Mouse (Mus musculus) spleen, embryonic (tissue): Measurements from ENCODE around the gene Tjp1.

Source experiments
- CTCF ChIA-PET: fragments of 350-600 bp; sonication (Branson Sonifier 250); formaldehyde crosslinking; loops from one replicate; lab custom pipeline; 2022; lab: Charles Lee

Gene Tjp1

DNA sequence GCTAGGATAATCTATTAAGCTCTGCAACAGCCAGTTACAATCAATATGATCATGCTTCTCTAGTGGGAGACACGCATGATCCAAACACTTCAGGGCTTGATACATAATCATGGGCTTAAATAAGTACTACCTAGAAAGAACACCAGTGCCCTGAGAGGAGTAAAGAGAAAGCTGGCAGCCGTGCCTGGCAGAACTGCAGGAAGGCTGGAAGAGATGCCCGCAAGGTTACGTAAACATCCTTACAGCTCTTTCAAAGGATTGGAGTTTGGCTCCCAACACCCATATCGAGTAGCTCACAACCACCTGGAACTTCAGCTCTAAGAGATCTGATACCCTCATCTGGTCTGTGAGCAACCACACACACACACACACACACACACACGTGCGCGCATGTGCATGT lies 167.8 kb downstream of the Tjp1 start:
- CTCF ChIA-PET: no interaction called here

DNA sequence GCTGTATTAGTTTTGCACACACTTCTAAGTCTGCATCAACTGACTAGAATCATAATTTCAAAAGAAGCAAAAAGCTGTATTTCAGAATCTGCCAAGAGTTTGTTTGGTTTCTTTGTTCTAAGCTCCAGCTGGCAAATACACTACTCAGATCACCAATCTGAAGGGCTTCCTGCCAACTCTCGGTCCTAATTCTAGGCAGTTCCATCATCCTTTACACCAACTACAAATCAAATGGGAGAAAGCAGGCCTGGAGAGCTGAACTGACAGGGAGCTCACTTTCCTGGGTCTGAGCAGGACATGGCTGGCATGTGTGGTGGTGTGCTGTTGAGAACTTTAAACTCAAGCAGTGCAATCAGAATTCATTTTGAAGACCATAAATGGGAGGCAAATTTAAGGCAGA lies 170.0 kb downstream of the Tjp1 start:
- CTCF ChIA-PET: no interaction called here

DNA sequence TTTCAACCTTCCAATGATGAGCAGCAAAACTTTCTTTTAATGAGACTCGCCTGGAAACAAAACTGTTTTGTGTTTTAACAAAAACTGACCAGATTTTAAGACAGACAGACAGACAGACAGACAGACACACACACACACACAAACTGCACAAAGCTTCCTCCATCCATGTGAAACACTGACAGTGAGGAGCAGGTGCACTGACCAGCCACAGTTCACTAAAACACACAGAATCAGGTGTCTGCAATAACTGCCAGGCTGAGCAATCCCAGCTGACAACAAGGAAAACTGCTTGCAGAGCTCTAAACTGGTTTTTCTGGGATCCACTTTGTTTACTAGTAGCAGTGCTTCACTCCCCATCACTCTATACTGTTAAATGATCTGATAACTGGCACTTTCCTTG lies 171.4 kb downstream of the Tjp1 start:
- CTCF ChIA-PET: no interaction called here

DNA sequence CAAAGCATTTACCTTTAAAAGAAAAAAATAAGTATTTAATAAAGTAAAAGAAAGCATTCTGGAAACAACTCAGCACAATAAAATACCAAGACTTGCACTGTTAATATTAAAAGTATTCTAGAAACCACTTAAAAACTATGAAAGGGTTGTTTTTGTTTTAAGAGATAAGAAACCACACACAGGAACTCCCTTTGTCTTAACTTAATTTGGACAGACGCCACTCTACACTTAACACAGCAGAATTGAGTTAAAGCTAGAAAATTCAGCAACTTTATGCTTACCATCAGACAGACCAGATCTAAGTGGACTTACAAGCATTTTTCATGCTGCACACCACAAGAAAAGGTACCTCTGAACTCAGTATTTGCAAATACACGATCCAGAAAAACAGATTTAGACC lies 172.7 kb downstream of the Tjp1 start:
- CTCF ChIA-PET: no interaction called here

DNA sequence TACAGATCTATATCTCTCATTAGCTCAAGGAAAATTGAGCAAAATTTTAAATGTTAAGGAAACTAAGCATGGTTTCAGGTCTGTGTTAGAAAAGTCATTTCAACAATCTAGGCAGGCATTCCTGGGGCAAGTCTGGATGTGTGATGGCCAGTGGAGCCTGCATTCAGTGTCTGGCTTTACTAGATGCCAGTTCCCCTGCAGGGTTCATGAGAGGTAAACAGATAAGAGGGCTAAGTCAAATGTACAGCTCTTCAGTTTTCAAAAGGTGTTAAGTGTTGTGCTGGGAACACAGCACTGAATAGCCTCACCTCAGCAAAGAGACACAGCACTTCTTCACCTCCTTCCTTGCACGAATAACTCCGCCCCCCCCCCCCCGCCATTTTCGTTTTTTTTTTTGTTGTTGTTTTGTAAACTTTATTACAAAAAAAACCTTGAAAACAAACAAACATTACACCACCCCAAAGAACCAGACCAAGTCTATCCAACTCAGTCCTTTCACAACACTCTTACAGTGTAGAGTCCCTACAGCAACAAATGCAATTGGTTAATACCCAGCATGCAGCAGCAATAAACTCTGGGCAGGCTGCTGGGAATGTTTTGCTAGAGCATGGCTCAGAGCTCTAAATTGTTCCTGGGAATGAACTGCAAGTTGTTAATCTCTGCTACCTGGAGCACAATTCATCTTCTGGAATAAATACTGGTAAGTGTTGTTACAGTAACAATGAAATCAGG lies 177.1 kb downstream of the Tjp1 start:
- CTCF ChIA-PET: no interaction called here

DNA sequence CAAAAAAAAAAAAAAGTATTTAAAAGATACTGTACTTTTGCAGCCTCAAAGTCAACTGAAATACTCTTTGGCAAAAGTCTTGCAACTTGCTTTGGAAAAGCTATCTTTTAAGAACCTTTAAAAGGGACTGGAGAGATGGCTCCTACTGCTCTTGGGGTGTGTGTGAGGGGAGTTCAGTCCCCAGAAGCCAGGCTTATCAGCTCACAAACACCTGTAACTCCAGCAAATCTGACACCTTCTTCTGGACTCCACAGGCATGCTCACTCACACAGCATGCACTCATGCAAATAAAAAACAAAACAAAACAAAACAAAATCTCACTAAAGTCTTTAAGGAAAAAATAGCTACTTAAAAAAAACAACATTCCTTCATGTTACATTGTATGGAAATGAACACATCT lies 179.0 kb downstream of the Tjp1 start:
- CTCF ChIA-PET: no interaction called here

DNA sequence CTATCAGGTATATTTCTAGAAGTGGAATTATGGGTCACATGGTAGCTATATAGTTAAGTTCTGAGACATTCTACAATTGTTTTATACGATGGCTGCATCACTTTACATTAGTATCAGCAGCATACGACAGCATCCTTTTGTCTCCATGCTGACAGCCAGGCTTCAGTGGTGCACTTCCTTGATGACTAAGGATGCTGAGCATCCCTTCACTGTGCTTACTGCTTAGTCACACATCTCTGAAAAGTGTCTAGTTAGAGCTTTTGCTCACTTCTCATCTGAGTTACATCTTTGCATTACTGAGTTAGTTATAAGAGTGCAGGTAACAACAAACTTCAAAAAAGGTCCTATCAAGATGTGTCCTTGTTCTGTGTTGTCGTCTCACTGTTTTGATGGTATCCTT lies 182.3 kb downstream of the Tjp1 start:
- CTCF ChIA-PET: no interaction called here

DNA sequence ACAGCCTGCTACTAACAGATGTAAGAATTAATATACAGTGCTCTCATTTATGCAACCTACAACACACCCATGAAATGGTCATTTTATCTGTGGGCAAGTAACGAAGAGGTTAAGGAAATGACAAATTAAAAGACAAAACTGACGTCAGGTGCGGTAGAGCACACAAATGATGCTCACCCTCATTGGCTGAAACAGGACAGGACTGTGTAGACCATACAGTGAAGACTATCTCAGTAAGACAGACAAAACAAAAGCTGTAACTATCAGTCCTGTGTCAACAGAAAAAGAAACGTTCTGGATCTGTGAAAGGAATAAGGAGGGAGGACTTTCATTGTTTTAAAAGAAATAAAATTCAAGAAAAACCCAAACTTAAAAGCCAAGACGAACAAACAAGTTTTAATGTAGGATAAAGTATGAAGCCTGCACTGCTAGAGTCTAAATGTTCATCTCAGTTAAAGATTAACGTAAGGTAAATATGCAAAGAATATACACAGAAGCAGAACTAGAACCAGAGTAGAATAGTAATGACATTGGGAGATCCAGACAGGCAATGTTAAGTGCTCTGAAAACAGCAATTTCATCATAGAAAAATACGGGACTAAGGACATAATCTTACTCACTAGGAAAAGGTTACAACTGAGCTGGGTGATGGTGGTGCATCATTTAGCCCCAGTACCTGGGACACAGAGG lies 189.9 kb downstream of the Tjp1 start:
- CTCF ChIA-PET: no interaction called here

DNA sequence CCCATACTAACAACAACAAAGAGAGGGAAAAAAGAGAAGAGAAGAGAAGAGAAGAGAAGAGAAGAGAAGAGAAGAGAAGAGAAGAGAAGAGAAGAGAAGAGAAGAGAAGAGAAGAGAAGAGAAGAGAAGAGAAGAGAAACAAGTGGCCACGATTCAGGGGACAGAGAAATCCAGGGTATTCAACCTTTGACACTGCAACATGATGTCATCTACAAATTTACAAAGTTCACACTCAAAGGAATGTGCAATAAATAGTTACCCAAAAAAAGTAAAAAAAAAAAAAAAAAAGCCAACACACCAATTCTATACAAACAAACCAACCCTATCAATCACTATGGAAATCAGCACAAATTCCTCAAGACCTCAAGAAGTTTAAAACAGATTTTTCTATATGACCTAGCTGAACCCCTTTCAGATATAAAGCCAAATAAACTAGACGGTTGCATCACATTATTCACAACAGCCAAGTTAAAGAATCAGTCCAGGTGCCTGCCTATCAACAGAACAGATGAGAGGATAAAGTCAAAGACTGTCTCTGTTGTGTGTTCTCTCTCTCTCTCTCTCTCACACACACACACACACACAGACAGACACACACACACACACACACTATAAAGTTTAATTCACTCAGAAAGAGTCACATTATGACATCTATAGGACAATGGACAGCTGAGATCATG lies 194.4 kb downstream of the Tjp1 start:
- CTCF ChIA-PET: no interaction called here

DNA sequence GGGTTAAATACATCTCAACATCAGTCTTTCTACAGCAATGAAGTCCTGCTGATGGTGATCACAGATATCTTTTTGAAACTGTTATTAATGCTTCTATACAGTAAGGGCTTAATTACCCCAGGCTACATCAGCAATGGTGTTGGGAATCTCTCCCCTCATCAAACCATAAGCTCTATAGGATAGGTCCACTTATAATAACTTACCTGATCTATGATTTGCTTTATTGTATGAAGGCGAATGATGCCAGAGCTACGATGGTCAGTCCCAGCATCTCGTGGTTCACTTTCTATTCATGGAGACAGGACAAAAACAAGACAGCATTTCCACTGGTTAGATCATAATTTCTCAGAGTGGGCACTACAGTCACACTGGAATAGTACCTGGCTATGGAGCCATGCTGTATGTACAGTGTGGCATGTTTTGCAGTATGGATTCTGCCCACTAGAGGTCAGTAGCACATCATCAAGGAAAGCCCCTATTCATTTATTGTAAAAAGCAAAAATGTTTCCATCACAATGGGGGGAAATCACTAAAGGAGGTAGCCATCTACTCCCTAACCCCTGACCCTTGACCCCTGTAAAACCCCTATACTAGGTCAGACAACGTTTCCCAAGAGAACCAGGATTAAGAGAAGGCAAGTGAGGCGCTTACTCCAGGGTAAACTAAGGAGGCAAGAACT lies 208.4 kb downstream of the Tjp1 start:
- CTCF ChIA-PET: no interaction called here

DNA sequence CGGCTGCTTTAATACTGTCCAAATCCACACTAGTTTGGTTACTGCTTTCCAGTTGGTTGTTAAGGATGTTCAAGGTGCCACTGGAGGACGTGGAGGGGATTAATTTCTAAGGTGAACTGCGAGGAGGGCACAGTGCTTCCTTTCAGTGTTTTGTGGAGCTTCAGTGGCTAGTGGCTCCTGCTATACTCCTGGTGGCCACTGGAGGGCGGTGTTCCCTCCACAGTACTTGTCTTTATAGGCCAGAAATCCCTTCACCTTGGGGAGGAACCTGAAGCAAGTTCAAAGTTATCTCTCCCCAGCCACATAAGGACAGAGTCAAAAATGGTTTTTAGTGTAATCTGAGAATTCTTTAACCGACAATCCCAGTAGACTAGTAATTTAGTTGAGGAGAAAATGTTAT lies 210.2 kb downstream of the Tjp1 start:
- CTCF ChIA-PET: no interaction called here

DNA sequence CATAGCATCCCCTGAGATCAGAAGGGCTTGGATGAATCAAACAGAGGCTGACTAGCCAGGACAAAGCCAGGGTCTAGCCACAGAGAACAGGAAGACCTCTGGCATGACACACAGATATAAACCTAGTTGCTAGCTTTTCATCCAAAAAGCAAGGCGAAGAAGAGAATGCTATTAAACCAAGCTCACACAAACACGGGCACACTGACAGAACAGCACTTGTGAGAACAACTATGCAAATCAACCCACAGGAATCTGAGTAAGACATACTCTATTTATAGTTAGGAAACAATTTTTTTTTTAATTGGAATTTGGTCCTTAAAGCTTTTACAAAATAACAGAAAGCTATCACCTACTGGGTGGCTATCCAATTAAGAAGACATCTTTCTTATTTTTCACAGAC lies 212.4 kb downstream of the Tjp1 start:
- CTCF ChIA-PET: no interaction called here

DNA sequence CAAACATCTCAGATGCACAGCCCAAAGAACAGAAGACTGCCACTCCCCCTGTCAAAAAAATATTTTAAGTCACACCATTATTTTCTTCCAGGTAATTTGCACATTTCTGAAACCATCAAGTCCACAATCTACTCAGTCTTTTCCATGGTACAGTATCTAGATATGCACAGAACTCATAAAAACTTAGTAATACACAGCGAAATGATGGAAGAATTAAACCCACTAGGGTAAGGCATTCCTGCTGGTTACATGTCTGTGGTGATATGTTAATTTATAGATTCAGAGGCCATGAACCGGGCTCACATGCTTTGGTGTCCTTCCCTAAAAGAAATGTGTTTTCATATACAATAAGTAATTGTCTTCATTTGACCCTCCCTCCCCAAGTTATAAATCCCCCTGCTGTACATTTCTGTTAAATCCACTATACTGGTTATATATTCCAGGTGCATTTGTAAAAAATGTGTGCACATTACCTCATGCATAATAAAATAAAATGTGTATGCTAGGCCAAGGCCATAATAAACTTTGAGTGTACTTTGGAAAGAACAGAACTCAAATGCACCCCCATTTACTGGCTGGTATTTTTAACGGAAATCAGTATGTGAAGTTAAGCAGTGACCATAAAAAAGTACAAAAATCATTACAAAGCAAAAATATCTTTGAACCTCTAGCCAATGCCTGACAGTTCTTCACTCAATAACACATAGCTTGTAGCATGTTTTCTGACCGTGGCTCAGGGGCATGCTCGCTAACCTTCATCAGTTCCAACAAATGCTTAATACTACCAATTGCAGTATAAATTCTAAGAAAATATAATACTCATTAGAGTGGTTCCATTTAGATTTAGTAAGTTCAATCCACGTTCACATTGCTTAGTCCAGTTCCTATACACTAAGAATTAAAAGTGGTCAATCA lies 230.6 kb downstream of the Tjp1 start:
- CTCF ChIA-PET: no interaction called here

DNA sequence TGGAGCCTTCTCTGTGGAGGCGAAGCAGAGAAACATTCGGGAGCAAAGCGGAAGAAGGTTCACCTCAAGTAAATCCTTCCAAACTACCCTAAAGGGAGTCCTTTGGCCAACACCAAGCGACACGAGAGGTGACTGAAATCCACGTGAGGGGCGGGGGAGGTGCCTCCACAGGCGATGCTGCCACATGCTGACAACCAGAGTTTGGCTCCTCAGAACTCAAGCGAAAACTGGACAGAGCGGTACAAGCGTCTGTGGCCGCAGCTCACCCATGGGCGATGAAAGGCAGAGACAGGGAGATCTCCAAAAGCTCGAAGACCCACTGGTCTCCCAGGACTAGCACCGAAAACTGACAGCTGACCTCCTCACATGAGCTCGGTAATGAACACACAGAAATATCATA lies 244.7 kb downstream of the Tjp1 start:
- CTCF ChIA-PET: no interaction called here

DNA sequence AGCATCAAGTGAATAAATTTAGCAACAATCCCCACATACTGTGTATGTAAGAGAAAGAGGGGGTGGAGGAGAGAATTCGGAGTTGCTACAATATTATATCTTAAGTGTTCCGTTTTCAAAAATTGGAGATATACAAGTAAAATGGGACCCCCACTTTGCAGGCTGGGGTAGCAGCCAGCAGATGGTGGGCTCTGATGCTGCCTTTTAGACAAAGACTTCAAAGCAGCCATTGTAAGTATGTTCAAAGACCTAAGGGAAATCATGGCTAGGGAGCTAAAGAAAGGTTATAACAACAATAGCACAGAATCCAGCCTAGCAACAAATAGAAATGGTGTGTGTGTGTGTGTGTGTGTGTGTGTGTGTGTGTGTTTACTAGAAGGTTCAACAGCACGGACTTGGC lies 245.6 kb downstream of the Tjp1 start:
- CTCF ChIA-PET: no interaction called here

DNA sequence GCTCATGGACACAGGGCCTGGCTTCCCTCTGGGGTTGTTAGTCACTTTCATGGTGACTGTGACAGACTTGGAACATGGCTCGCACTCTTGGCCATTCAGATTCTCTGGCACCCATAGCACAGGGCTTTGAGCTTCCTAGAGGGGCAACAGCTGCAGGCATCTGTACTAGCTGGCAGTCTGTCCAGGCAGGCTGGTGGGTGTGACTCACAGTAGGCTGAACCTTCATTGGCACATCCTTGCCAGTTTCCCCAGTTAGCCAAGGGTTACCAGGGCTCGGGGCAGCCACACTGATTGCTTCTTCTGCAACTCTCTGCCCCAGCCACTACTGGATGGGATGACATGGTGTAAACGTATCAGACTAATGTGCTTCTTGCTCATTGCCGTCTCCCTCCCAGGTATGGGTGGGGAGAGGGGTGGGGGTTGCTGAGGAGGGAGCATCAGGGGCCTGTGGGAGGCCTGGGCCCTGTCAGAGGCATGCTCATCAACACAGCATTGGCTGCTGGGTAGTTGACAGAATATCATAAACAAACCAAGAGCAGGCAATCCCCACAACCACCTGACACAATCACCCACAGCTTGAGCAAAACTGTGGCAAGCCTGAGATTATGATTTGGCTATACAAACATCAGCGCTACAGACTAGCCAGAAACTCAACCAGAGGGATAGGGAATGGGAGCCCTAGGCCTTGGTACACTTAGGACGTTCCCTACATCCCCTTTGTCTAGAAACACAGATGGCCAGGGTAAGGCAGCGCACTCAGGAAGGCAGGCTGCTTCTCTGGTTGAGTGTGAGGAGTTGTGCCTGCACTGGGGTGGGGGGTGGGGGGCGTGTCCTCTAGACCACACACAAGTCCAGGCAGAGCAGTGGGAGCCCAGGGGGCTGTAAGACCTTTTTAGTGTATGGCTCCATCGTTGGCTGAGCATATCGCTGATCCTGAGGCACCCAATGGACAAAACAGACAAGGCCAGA lies 246.4 kb downstream of the Tjp1 start:
- CTCF ChIA-PET: no interaction called here

DNA sequence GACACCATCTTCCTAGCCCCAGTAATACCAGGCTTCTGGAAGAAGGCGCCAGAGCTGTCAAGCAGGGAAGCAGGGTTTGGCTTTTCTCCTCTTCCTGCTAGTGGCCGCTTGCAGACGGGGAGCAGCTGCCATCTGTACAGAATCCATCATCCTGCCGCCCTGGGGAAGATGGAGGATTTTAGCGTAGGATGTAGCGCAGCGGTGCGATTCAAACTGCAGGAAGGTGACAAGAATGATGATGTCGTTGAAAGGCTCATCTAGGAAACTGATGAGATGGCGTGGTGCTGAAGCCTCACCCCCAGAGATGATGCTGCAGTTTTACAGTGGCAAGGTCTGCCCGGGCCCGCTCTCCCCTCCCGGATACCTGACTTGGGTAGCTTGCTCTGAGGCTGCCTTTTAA lies 248.3 kb downstream of the Tjp1 start:
- CTCF ChIA-PET: no interaction called here

DNA sequence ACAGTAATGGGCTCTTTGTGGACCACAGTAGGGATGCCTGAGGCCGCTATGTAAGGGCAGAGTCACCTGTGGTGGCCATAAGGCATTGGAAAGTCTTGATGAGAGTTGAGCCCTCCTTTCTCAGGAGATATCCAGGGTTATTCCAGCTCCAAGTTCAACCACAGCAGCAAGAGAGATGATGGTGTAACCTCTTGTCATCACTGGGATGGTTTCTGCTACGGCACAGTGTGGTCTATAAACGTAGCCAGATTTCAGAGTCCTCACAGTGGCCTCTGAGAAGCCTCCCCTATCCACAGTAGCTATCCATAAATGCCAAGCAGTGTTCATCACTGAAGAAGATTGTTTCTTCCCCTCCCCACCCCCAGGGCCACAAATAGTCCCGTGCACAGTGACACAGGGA lies 251.8 kb downstream of the Tjp1 start:
- CTCF ChIA-PET: no interaction called here

DNA sequence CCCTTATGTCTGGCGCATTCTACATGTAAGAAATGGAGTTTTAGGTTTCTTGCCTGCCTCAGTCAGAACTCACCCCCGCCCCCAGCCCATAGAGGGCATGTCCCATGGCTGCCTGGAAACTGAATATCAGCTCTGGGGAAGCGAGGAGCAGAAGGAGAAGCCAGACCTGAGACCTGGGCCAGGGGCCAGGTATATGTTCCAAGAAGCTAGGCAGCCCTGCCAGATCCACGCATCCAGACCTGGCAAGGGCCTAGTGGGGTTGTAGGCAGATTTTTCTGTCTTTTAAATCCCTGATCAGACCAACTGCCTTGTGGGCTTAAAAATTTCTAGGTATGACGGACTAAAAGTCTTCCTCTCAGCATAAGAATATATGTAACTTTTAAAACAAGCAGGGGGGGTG lies 253.4 kb downstream of the Tjp1 start:
- CTCF ChIA-PET: no interaction called here

DNA sequence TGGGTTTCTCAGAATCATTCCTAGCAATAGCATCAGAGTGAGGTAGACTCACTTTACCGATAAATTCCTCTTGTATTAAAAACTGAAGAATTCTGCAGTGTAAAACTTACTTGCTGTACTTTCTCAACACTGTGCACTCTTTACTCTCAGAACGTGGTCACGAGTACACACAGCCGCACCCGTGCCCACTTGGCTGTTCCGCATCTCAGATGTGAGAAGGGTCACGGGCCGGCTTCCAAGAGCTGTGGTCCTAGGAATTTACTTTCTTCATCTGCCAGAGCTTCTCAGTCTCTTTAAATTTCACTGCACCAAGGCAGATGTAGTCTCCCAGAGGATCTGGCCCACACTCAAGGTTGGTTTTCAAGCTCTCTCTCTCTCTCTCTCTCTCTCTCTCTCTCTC lies 277.9 kb downstream of the Tjp1 start:
- CTCF ChIA-PET: no interaction called here
